Mouse (Mus musculus) lung, postnatal 25 days (tissue): ENCODE measurements at regions not wholly inside any gene's neighbourhood (a gene's known extent, or its start where the extent isn't known, plus 50 kb on each side); places are given as distances from the start of the nearest gene placed in this dataset.

Experiments used
- DNase-seq: peaks from one replicate; pipeline ENCODE4 v3.0.0; 2022; ENCODE audit warnings: low spot score

DNA sequence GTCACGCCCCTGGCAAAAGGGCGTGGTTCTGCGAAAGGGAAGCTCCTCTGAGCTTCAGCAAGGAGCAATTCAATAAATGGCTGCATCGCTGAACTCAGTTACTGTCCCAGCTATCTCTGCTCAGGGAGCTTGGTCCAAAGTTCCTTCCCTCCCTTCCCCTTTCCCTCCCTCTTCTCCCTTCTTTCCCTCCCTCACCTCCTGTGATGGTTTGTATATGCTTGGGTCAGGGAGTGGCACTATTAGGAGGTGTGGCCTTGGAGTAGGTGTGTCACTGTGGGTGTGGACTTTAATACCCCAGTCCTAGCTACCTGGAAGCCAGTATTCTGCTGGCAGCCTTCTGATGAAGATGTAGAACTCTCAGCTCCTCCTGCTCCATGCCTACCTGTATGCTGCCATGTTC, 120.5 kb downstream of the Erv3 start:
- no peak for DNase-seq

DNA sequence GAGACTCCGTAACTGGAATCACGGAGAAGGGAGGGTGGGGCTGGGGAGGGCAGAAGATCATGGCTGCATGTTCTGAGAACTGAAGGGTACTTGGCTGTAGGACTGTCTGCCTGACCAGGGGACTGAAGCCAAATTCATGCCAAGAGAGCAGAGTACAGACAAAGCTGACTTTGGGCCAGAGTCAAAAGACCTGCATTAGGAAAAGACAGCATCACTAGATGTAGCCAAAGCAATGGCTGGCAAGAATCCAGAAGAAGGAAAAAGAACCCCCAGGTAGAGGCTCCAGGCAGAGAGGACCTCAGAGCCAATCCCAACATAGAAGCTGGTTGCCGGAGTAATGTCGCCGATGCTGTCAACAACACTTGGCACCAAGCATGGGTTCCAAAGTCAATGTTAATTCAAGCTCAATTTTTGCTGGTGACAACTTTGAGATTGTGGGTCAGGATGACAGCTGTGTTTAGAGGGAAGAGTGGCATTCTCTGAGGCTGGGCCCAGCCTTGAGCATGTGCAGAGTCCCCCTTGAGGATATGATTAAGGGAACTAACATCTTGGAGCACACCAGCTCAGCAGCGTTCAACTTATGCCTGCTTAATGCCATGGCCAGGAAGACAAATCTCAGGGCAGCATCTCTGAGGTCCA, 124.7 kb downstream of the Erv3 start:
- no peak for DNase-seq

DNA sequence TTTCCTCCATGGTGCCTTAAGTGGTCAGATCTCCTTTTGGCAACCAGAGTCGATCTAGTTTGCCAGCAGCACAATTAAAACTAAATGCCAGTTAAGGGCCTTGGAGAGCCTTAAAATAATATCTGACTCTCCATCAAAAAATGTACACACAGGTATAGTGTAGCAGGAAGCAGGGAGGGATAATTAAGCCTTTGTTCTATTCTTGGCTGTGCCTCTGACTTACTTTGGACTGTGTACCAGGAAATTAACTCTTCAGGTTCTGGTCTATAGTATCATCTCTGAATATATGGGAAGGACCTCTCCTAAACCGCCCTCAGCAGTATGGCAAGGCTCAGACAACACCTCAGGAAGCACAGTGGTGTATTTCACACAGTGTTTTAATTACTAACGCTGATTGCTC, 133.0 kb downstream of the Erv3 start:
- DNase-seq: no peak

DNA sequence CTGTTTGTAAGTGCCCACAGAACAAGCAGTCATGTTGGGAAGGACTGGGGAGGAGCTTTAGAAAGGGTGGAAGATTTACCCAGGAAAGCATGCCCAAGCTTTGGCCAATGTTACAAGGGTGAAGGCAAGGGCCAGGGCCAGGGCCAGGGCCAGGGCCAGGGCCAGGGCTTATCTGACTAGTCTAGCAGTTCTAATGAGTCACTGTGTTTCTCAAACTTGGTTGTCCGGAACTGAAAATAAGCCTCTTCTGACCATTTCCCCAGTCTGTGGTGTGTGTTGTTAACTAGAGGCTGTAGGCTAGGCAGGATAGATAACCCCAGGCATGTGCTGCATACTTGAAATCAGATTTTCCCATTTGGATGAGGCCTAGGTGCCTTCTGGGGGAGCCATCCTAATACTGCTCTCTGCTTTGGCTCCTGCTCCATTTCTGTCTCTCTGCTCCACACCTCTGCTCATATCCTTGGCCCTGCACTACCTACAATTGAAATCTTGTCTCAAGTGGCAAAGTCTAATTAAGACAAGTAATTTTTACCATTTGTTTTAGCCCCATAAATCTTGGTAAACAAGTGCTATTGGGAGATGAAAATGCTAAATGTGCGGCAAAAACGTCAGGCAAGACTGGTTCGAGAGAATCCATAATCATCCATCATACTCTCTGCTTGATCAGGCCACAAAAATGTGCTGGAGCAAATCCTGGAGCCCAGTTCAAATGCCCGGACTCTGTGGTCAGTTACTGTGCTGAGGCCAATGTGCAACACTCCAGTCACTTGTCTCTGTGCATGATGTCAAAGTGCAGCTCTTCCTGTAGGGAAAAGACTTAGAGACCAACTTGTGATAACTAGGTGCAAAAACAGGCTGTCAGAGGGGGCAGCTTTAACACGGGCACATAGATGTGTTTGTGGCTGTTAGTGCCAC, 137.7 kb downstream of the Erv3 start:
- DNase-seq: no peak

DNA sequence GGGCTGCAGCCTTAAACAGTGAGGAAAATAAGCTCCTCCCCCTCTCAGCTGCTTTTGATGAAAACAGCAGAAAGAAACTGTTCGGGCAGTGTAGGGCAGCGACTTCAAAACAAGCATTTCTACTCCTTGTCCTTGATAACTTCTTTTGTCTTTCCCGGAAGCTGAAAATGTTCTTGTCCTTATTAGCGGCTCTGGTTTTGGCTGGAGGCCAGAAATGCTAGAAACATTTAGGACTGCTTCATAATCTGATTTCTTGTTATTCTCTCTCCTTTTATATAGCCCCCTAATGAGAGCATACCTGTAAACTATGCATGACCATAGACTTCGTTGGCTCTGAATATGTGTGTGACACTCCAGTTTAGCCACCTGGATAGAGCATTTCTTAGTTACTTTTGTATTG, 142.0 kb downstream of the Erv3 start:
- DNase-seq: no peak

DNA sequence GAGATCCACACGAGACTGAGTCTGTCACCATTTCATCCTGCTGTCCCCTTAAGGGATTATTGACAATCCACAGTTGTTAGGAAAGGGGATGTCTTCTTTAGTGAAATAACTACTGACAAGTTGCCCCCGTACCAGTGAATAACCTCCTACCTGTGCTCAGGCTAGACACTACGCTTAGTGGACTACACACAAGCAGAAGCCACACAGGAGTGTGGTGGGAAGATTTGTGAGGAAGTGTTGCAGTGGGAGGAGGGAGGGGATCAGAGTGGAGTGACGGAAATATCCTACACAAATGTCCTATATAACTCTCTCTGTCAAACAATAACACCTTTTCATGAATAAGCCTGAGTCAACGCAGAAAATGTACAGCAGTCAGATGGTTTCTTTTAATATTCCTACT, 142.7 kb downstream of the Erv3 start:
- DNase-seq: no peak

DNA sequence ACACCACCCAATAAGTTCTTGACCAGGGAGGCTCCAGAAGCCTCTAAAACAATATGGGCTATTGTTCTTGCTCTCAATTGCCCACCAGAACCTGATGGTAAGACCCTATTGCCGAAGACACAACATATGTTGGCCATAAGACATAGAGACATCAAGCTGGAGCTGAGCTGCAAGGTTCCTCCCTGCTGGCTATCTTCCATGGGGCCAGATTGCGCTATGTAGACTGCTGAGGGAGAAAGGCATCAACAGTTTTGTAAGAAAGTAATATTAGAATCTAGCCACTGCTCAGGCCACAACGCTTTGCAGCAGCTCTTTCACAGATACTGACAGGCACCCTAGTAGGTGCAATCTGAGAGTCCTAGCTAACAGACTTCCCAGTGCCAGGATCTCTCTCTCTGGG, 144.2 kb downstream of the Erv3 start:
- no peak for DNase-seq

DNA sequence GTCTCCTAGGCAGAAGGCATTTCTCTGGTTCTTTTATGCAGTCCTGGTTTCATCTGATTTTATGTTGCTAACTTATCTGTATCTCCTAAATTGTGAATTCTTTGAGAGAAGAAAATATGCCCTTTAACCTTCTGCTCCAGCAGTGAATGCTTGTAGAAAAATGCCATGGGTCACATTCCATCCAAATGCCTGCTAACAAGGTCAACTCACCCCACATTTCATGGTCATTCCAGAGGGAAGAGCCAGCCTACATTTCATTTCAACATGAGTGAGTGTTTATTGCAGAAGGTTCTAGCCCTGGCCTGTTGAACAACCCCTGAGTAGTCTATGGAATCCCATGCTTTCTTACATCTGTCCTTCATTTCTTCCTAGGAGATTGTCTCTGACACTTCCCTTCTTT, 147.7 kb downstream of the Erv3 start:
- no peak for DNase-seq

DNA sequence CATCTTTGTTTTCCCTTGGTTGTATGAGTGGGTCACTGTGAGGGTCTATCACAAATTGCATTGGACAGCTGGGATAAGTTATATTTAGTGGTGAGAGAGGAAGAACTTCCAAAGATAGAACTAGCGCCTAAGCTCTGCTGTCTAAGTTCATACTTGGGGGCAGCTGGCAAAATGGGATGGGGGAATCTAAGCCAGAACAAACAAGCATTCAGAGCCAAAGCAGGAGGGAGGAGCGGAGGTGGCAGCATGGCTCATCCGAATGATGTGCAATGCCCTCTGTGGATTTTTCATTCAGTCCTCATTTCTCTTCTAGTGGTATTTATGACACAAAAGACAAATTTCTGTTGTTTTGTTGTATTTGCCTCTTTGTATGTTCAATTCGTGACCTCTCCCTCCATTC, 144.5 kb upstream of the Adra1d start:
- DNase-seq: no peak

DNA sequence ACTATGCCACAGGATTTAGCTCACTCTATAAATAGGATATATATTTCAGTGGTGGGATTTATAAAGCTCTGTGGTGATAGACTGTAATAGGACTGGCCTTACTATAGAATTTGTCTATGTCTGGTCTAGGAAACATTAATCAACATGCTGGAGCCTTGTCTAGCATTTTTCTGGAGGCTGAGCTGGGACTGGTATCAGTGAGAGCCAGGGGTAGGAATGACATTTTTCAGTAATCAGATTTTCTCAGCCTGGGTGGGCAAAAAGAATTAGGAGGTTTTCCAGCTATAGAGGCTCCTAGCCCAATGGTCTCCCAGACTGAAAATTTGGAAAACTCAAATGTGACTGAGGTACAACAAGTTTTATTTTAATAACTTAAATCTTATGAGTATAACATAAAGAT, 142.3 kb upstream of the Adra1d start:
- no peak for DNase-seq

DNA sequence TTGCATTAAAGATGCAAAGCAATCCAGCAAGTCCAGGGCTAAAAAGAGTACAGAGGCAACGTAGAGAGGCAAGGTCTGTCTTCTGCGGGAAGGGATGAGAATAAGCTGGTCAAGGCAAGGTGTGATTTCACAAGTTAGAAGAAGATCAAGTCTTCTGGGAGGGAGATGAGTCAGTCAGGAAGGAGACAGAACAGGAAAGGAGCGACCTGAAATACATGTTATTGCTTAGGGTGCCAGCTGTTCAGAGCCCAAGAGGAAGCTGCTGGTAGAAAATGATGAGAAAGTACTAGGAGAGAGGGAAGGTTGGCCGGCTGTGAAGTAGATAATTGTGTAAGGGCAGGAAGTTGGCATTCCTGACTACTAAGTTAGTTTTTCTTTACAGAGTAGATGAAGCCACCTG, 140.1 kb upstream of the Adra1d start:
- no peak for DNase-seq

DNA sequence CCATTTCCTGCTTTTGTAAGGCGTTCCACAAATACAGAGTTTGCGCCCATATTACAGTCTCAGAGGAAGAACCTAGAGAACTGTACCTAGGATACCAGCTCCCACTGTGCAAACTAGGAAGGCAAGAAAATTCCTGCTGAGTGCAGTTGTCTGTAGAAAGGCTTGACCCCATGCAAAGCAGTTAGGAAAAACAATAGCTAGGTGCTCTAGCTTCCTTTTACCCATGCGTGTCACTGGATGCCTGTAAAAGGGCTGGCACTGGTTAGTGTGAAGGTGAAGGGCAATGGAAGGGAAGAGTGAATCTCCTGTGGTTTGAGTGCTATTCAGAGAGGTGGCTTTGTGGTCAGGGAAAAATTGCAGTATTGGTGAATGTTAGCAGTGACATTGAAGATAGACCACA, 137.7 kb upstream of the Adra1d start:
- DNase-seq: no peak

DNA sequence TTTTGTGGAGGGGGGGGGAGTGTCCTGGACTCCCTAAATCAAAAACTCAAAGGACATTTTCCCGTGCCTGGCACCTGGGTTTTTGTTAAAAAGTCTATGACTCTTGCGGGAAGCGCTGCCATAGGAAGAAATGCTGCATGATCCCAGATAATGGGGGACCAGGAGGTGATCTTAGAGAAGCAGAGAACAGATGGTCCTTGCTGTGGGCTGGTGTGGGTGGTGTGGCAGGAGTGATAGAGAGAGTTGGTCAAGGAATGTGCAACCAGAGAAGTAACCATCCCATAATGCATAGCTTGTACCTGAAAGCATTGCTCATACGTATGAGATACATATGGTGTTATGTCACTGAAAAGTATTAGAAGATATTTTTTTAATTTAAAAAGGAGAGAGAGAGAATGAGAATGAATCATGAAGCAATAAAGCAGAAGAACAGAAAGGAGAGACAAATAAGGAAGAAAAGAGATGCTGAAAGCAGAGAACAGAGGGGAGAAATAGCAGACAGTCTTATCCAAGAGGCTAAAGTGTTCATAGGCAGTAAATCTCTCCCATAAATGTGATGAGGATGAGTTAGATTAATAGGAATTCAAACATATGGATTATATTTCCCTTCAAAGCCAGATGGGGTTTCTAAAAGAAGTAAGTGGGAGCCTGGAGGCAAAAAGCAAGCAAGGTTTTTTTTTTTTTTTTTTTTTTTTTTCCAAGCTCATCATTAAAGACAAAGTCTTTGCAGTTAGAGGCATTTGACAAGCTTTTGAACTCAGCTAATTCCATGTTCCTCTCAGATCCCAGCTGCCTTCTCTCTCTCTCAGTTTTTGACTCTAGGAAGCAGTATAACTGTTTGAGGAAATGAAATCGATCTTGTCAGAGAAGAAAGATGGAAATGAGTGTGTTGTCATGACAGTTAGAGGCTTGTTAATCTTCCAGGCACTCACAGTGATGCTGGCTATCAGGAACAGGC, 136.2 kb upstream of the Adra1d start:
- DNase-seq: no peak

DNA sequence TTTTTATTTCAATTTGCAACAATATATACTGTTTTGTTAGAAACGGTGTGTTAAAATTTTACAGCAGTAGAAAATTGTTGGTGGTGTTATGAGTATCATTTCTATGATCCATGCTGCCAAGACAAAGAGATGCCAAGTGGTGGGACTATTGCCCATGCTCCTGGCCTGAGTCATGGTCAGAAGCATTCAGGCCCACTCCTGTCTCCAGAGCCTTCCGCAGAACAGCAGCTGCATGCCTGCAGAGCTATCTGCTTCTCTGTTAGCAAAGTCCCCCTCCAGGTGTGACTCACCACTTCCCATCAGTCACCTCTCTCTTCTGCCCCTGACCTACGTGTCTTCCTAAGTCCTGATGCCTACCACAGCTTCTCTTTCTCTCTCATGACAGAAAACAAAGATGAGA, 134.2 kb upstream of the Adra1d start:
- no peak for DNase-seq

DNA sequence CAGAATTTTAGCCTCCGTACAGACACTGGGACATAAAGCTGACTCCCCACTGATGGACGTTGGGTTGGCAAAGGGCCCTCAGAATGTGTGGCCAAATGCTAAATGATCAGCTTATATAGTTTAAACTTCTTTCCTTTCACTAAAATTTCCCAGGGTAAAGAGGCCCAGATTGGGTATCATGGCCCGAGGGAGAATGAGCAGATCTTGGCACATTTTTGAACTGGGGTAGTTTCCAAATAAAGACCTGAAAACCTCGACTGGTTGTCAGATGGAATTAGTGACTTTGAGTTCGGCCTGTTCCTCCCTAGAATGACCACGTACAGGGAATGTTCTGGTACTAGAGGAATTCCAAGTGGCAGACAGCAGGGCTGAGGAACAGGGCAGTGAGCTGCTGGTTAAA, 127.9 kb upstream of the Adra1d start:
- no peak for DNase-seq

DNA sequence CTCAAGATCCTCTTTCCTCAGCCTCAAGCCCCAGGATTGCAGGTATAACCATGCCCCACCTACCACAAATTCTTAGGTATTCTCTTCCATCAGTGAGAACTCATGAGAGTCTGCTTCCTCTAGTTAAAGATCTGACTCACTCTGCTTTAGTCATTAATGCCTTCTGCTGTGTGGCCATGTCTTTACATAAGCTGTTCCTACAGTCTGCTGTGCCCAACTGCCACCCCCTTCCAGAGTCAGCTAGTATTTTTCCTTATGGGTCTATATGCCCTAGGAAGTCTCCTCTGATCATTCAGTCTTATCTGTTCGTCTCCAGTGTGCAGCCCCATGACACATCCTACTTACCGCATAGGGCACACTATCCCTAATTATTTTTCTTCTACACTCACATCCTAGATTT, 126.2 kb upstream of the Adra1d start:
- DNase-seq: no peak

DNA sequence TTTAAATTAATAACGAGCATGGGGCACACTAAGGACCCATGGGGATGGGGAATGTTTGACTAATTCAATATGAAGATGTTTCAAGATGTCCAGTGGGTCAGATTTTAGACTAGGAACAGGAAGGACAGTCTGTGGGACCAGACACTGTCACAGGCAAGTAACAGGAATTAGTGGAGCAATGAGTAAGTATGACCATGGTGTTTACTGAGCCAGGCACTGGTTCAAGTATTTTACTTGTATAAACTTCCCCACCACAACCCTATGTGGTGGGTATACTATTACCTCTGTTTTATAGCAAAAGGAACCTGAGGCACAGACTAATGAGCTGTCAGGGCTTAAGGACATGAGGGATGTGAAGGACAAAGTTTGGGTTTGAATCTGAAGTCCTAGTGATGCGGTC, 125.4 kb upstream of the Adra1d start:
- DNase-seq: no peak

DNA sequence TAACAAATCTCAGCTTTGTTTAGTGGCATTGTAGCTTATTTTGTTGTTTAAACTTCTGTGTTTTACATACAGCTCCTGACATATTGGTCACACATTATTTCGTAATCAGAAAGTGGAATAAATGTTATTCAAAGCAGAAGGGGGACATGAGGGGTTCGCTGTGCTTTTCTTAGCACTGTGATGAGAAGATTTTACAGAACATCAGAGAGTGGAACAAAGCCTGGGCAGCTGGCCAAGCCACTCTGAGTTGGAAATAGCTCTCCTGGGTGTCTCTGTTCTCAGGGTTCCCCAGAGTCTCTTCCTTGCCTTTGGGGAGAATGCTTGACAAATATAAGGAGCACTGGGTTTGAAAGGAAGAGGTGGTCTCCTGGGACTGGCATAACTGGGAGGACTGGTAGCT, 124.7 kb upstream of the Adra1d start:
- DNase-seq: no peak

DNA sequence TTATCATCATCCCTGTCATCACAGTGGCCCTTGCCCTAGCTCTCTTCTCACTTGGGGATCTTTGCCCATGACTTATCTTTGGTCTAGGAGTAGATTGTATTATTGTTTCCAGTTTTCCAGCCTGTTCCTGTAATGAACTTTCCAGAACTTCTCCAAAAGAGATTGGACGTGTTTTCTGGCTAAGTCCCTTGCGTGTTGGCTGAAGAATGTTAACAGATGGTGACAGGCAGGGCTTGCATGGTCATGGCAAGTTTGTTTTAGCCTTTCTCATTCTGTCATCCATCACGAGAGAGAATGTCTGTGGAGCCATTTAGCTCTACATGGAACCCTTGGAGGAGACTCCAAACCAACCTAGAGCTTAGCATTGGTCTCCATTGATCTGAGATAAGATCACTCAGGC, 123.2 kb upstream of the Adra1d start:
- DNase-seq: no peak

DNA sequence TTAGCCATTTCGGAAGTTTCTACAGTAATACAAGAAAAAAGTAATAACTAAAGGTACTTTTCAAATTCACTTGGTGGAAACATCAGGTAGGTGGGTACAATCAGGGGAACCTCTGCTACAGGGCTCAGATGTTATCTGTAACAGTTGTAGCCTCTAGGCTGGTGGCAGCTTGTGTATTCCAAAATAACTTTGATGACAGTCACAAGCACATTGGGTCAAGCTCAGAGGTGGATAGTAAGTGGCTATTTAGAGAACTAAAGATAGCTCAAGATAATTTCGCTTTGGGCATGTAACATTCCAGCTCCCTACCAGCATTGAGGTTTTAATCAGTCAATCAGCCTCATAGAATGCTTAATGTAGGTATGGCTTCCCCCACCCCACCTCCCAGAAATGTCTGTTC, 121.7 kb upstream of the Adra1d start:
- no peak for DNase-seq

DNA sequence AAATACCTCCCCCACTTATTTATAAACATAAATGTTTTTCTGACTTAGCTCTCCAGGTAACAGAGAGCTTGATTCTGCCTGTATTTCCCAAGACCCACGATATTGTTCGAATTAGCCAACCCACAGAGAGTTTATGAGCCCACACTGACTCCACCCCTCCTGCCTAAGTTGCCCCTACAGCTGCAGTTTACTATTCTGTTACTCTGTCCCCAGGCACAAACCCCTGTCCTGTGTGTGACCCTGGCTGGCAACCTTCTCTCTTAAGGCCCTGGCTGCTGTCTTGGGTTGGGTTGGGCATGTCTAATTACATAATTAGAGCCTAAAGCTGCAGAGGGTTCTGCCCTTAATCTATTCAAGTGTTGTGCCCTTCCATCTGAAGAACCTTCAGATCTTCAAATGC, 116.4 kb upstream of the Adra1d start:
- no peak for DNase-seq

DNA sequence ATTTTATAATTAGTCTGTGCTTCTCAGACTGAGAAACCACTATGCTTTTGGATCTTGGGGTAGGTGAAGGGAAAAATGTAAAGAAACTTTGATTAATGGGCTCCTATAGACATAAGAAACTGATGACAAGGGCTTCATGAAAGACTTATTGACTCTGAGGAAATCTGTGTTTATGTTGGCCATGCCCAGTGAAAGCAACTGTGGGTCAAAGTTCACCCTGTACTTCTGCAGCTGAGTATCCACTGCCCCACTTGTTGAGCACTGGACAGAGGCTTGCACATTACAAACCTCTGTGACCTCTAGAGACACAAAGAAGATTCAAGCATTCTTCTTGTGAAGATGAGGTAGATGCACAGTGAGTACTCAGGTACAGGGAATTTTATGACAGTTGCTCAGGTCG, 114.7 kb upstream of the Adra1d start:
- DNase-seq: no peak

DNA sequence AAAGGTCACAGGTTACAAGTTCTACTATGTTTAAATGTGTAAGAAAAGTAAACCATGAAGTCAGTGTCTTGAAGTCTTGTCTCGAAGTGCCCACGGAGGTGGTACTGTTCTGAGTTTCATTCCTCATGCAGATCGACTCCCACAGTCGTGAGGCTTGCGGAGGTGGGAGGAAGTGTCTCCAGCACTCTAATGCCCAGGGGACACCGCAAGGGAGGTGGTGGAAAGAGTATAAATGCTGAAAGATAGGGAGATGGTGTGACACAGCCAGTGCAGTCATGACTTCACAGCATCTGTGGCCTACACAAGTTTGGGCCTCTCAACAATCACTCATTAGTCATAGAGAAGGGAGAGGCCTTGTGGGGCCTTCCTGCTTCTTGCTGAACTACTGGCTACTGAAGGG, 112.8 kb upstream of the Adra1d start:
- DNase-seq: no peak
